Mouse (Mus musculus): ENCODE measurements at regions not wholly inside any gene's neighbourhood (a gene's known extent, or its start where the extent isn't known, plus 50 kb on each side); places are given as distances from the start of the nearest gene placed in this dataset.
A peak's percentile ranks its signal among the peaks of the same experiment; 100 is the strongest.
"Not testable (repeated sequence)": the region's sequence is repeated elsewhere in the genome, so short reads cannot be mapped to it uniquely, and the experiment has no call there.

- peak; percentile 42 to 45 for DNase-seq
Observed at GRCm38 (mm10) chr8:78077122-78077521, 136.0 kb upstream of the Ttc29 start.

GRCm38 (mm10) chr8:78081395-78081794 lies 131.7 kb upstream of the Ttc29 start:
- DNase-seq = not testable (repeated sequence)

GRCm38 (mm10) chr8:78083012-78083411 lies 130.1 kb upstream of the Ttc29 start:
- DNase-seq = no peak

- no peak for DNase-seq
Observed at GRCm38 (mm10) chr8:78086361-78086760, 126.7 kb upstream of the Ttc29 start.

GRCm38 (mm10) chr8:78090382-78091122 lies 122.5 kb upstream of the Ttc29 start:
- DNase-seq = no peak

- no peak for DNase-seq
Observed at GRCm38 (mm10) chr8:78096383-78096782, 116.7 kb upstream of the Ttc29 start.

- no peak for DNase-seq
Observed at GRCm38 (mm10) chr8:78098191-78098745, 114.8 kb upstream of the Ttc29 start.

GRCm38 (mm10) chr8:78099091-78099490 lies 114.0 kb upstream of the Ttc29 start:
- no peak for DNase-seq

GRCm38 (mm10) chr8:78107339-78107738 lies 105.8 kb upstream of the Ttc29 start:
- DNase-seq = no peak

GRCm38 (mm10) chr8:78110003-78110649 lies 103.0 kb upstream of the Ttc29 start:
- DNase-seq = no peak

- DNase-seq = no peak
Observed at GRCm38 (mm10) chr8:78113105-78113504, 100.0 kb upstream of the Ttc29 start.

- no peak for DNase-seq
Observed at GRCm38 (mm10) chr8:78114512-78114911, 98.6 kb upstream of the Ttc29 start.

GRCm38 (mm10) chr8:78117191-78117590 lies 95.9 kb upstream of the Ttc29 start:
- no peak for DNase-seq

GRCm38 (mm10) chr8:78118493-78118892 lies 94.6 kb upstream of the Ttc29 start:
- no peak for DNase-seq

GRCm38 (mm10) chr8:78119682-78120081 lies 93.4 kb upstream of the Ttc29 start:
- no peak for DNase-seq

- DNase-seq = peak in 1 of 2 experiments; percentile 6
Observed at GRCm38 (mm10) chr8:78124248-78124647, 88.8 kb upstream of the Ttc29 start.

GRCm38 (mm10) chr8:78127852-78128251 lies 85.2 kb upstream of the Ttc29 start:
- DNase-seq = peak in 1 of 2 experiments; percentile 2

- no peak for DNase-seq
Observed at GRCm38 (mm10) chr8:78129061-78129460, 84.0 kb upstream of the Ttc29 start.

- DNase-seq = not testable (repeated sequence)
Observed at GRCm38 (mm10) chr8:78139514-78139913, 73.6 kb upstream of the Ttc29 start.

- DNase-seq = no peak
Observed at GRCm38 (mm10) chr8:78147170-78147569, 65.9 kb upstream of the Ttc29 start.

GRCm38 (mm10) chr8:78148006-78148405 lies 65.1 kb upstream of the Ttc29 start:
- DNase-seq = no peak

GRCm38 (mm10) chr8:78154873-78155272 lies 58.2 kb upstream of the Ttc29 start:
- no peak for DNase-seq

- DNase-seq = no peak
Observed at GRCm38 (mm10) chr8:78162046-78162445, 51.1 kb upstream of the Ttc29 start.
